Mouse (Mus musculus) ES-E14 (cell line): Measurements from ENCODE around the gene Padi3.

Experiments used
- CHD2 ChIP-seq: IDR thresholded peaks from 2 replicates; pipeline ENCODE4 v1.6.1; 2014; ENCODE audit warnings: mild to moderate bottlenecking, low read depth, low read length, inconsistent platforms
- HCFC1 ChIP-seq: IDR thresholded peaks from 2 replicates; pipeline ENCODE4 v1.6.1; 2012; ENCODE audit warnings: low read length, inconsistent platforms, borderline replicate concordance; ENCODE audit not compliant: insufficient read depth
- MAFK ChIP-seq: IDR thresholded peaks from 2 replicates; pipeline ENCODE4 v1.6.1; 2014; ENCODE audit warnings: mild to moderate bottlenecking, low read depth, low read length, inconsistent platforms; ENCODE audit not compliant: insufficient read depth
- ZC3H11A ChIP-seq: IDR thresholded peaks from 2 replicates; pipeline ENCODE4 v1.6.1; 2012; ENCODE audit warnings: low read depth, mild to moderate bottlenecking, inconsistent platforms, low read length, borderline replicate concordance
- ZNF384 ChIP-seq: IDR thresholded peaks from 2 replicates; pipeline ENCODE4 v1.6.1; 2012; ENCODE audit warnings: low read depth, low read length, inconsistent platforms

DNA sequence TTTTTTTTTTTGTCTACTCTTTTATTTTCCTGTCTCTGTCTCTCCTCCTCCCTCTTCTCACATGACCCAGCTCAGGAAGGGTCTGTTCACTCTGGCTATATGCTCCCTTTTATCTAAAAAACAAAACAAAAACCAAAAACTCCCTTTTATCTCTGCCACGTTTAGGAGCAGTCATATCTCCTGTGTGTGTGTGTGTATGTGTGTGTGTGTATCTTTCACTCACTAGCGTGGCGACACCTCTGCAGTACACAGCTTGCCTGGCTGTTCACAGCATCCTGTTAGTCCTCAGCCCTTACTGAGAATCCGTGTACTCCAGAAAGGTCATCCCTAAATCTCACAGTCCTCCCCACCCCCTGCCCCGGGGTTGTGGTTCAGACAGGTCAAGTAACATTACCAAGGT is 5.0 kb upstream of the Padi3 start:
- TF ChIP-seq ZNF384 (no peak), CHD2 (no peak), MAFK (no peak), HCFC1 (no peak), ZC3H11A (no peak)
